Mouse (Mus musculus) neutrophil, adult 65 days (primary cell): Measurements from ENCODE around the gene Gm28778. TPM values are rescaled to one million over a fixed set of nuclear protein-coding genes. Genes with fewer than 3 reads are reported as not detected.

Experiments used
- total RNA-seq: library from RNA; stranded (reverse); gene quantifications from 2 replicates; pipeline ENCODE4 v1.2.4, GENCODE M21; 2023

Gene Gm28778
- not detected in 2 replicates for total RNA-seq

GRCm38 (mm10) chr1:53296581-53297383, at the start of gene Gm28778, which contains the start of the genes Pms1 and Ormdl1:
Gm28778 (plus strand) TSS chr1:53297111.
Pms1 (minus strand) TSS chr1:53297018.
Ormdl1 (plus strand) TSS chr1:53297095.

GRCm38 (mm10) chr1:53312989-53313967, 16.4 kb downstream of the Gm28778 start, which contains the start of gene Osgepl1:
Osgepl1 (plus strand) TSS chr1:53313624.

DNA sequence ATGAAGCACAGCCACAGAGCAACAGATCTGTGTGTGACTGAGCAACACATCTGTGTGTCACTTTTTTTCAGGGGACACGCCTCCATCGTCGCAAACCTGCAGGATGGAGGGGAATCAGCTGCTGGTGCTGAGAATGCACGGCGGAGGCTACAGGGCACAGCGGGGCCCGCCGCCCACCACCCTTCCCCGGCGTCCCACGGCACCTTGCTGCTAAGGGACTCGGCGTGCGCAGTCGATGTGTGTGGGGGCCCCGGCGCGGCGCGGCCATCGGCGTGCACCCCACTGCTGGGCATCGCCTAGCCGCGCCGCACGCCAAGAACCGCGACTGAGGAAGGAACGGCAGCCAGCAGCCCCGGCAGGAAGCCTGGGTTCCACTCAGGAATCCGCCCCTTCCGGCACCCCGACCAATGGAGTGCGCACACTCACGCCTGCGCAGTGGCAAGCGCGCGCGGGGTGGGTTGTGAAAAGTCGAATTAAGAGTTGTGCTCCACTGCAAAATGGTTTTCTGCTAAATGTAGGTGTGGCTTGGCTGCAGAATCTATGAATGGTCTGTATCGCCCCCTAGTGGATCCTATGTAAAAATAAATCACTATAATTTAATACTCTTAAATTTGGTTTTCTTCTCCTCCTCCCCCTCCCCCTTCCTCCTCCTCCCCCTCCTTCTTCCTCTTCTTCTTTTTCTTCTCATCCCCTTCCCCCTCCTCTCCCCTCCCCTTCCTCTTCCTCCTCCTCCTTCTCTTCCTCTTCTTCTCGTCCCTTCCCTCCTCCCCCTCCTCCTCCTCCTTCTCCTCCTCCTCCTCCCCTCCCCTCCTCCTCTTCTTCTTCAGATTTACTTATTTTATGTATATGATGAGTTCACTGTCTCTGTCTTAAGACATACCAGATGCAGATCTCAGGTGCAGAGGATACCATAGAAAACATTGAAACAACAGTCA, 55.7 kb downstream of the Gm28778 start, which contains the start of the genes Asdurf, Gm28551 and Asnsd1:
Gene Asdurf (minus strand): TSS at position 293 of the 935 bp plus-strand sequence.
Gene Gm28551 (minus strand): TSS at position 341 of the 935 bp plus-strand sequence.
Gene Asnsd1 (minus strand): TSS at position 426 of the 935 bp plus-strand sequence.

Other genes with a start within 250 kb of the Gm28778 start
- not detected in 2 replicates for gene Mstn, start 235.5 kb upstream of the Gm28778 start, total RNA-seq
- gene 1700019A02Rik, start 109.5 kb upstream of the Gm28778 start, total RNA-seq = not detected in 2 replicates
- gene Pms1, start 93 bp upstream of the Gm28778 start, total RNA-seq = 2.6 and 6.4 TPM in 2 replicates
- gene Ormdl1, start within 50 bp of the Gm28778 start, total RNA-seq = 8.6 and 11.1 TPM in 2 replicates
- gene Osgepl1, start 16.5 kb downstream of the Gm28778 start, total RNA-seq = 2.6 and 3.3 TPM in 2 replicates
- gene Asdurf, start 55.5 kb downstream of the Gm28778 start, total RNA-seq = 3.4 TPM in 1 of 2 replicates, not detected in the other
- gene Gm28551, start 55.6 kb downstream of the Gm28778 start, total RNA-seq = 0.47 TPM in 1 of 2 replicates, not detected in the other
- 45.8 and 46.7 TPM in 2 replicates for gene Asnsd1, start 55.6 kb downstream of the Gm28778 start, total RNA-seq